Mouse (Mus musculus) liver, adult 2 months (tissue): ENCODE measurements at regions not wholly inside any gene's neighbourhood (a gene's known extent, or its start where the extent isn't known, plus 50 kb on each side); places are given as distances from the start of the nearest gene placed in this dataset.

Experiments
- DNase-seq: peaks from one replicate; pipeline ENCODE4 v3.0.0-alpha.2; 2011; ENCODE audit warnings: low read depth, low spot score; ENCODE audit errors: extremely low read depth
- H3K27ac ChIP-seq: fragments of 200-500 bp; replicated peaks from 2 replicates; pipeline ENCODE4 v1.5.1; 2012; ENCODE audit warnings: low read depth, mild to moderate bottlenecking, control low read depth, inconsistent platforms, low read length; ENCODE audit not compliant: insufficient read depth
- H3K27me3 ChIP-seq: fragments of 200-500 bp; 2 replicates; pipeline ENCODE4 v1.6.1; 2012; ENCODE audit warnings: mild to moderate bottlenecking, moderate library complexity, low read length, inconsistent platforms; ENCODE audit not compliant: control insufficient read depth, insufficient read depth
- H3K36me3 ChIP-seq: fragments of 200-500 bp; 2 replicates; pipeline ENCODE4 v1.6.1; 2012; ENCODE audit warnings: low read length, inconsistent platforms; ENCODE audit not compliant: control insufficient read depth, insufficient read depth
- H3K4me1 ChIP-seq: fragments of 200-500 bp; 2 replicates; pipeline ENCODE4 v1.6.1; 2011; ENCODE audit warnings: low read length; ENCODE audit not compliant: control insufficient read depth, insufficient read depth
- H3K4me3 ChIP-seq: fragments of 200-500 bp; 2 replicates; pipeline ENCODE4 v1.5.1; 2011; ENCODE audit warnings: low read depth, mild to moderate bottlenecking, control low read depth, low read length, moderate library complexity; ENCODE audit not compliant: insufficient read depth
- H3K79me2 ChIP-seq: fragments of 200-500 bp; 2 replicates; pipeline ENCODE4 v1.6.1; 2012; ENCODE audit warnings: inconsistent platforms, mild to moderate bottlenecking, low read length, moderate library complexity; ENCODE audit not compliant: control insufficient read depth, insufficient read depth
- H3K9ac ChIP-seq: fragments of 200-500 bp; 2 replicates; pipeline ENCODE4 v1.6.1; 2012; ENCODE audit warnings: low read depth, mild to moderate bottlenecking, control low read depth, inconsistent platforms, low read length
- CTCF ChIP-seq: fragments of 200-500 bp; IDR thresholded peaks from 2 replicates; pipeline ENCODE4 v1.5.1; 2011; ENCODE audit warnings: low read depth, low read length, control low read depth
- POLR2A ChIP-seq: fragments of 200-500 bp; IDR thresholded peaks from 2 replicates; pipeline ENCODE4 v1.6.1; 2011; ENCODE audit warnings: low read length, control low read depth; ENCODE audit not compliant: insufficient read depth; ENCODE audit errors: extremely low read depth
- WGBS: fragments of 180-500 bp; shearing (Covaris S2); methylation state at CpG from one replicate; pipeline ENCODE4 v1.1.7; 2018; 5-methylcytosine and 5-hydroxymethylcytosine counted together

GRCm38 (mm10) chr5:119273203-119273602, 397.3 kb upstream of the Tbx3 start:
- peak; percentile 68 for DNase-seq
- WGBS: 42% methylated on average over 7 of the region's 7 CpGs
- H3K4me3 ChIP-seq: no peak overlapping the region
- no peaks in the 10 kb centered on the region for H3K79me2 ChIP-seq
- no peak overlapping the region for H3K27ac ChIP-seq
- no peak overlapping the region for H3K9ac ChIP-seq
- H3K4me1 ChIP-seq: no peaks in the 10 kb centered on the region
- H3K27me3 ChIP-seq: no peaks in the 10 kb centered on the region
- H3K36me3 ChIP-seq: no peaks in the 10 kb centered on the region
- TF ChIP-seq CTCF: no peak
- TF ChIP-seq POLR2A: no peak

GRCm38 (mm10) chr5:119273615-119274014, 396.9 kb upstream of the Tbx3 start:
- no peak for DNase-seq
- Histone ChIP-seq H3K79me2 (no peaks in the 10 kb centered on the region), H3K4me1 (no peaks in the 10 kb centered on the region), H3K27me3 (no peaks in the 10 kb centered on the region), H3K27ac (no peak overlapping the region), H3K4me3 (no peak overlapping the region), H3K9ac (no peak overlapping the region), H3K36me3 (no peaks in the 10 kb centered on the region)
- WGBS: 84% methylated on average over 3 of the region's 3 CpGs
- TF ChIP-seq POLR2A: no peak
- TF ChIP-seq CTCF: no peak

DNA sequence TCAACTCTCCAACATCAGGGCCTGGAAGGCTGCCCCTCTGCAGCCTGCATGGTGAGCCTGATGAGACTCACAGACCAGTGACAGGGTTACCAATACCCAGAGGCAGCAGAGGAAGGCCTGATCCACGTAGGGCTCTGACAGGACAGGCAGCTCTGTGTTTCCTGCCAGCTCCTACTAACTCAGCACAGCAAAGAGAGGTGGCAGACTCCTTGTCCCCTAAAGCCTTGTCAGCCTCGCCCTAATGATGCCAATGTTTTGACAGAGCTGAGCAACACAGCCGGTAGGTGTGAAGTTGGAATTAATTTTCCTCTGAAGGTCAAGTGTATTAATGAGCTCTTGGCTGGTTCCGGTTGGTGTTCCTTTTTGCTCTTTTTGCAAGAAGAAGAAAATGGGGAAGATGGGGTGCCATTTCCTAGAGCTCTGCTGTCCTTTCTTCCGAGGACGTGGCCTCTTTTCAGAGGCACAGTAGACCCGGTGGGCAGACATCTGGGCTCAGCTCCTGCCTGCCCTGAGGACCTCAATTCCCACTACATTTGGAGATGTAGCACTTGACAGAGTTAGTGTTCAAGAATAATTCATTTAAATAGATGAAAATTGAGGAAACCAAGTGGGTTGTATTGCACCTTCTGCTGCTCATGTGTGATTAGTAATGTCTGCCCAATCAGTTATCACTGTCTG, 395.5 kb upstream of the Tbx3 start:
- no peak overlapping the region for H3K9ac ChIP-seq
- no peak for TF ChIP-seq POLR2A
- TF ChIP-seq CTCF: no peak
- no peak overlapping the region for H3K4me3 ChIP-seq
- H3K27me3 ChIP-seq: no peaks in the 10 kb centered on the region
- H3K4me1 ChIP-seq: no peaks in the 10 kb centered on the region
- H3K27ac ChIP-seq: no peak overlapping the region
- H3K36me3 ChIP-seq: no peaks in the 10 kb centered on the region
- WGBS: 88% methylated on average over 7 of the region's 7 CpGs
- no peak for DNase-seq
- H3K79me2 ChIP-seq: no peaks in the 10 kb centered on the region

DNA sequence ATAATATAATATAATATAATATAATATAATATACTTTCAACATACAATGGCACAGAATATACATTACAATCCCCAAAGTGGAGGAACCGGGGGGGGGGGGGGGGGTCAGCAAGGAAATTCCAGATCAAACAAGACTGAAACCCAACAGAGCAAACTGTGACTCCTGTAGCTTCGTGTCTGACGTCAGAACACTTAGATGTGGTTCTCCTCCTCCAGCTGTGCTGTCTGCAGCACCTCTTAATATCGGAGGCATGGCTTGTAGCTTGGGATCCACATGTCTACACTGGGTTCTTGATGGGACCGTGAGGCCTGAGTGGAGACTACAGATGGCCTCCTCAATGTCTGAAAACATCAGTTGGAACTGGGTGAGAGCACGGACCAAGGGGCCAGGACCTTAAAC, 390.3 kb upstream of the Tbx3 start:
- Histone ChIP-seq H3K4me3 (no peak overlapping the region), H3K27ac (no peak overlapping the region), H3K9ac (no peak overlapping the region), H3K36me3 (no peaks in the 10 kb centered on the region), H3K27me3 (no peaks in the 10 kb centered on the region), H3K4me1 (no peaks in the 10 kb centered on the region), H3K79me2 (no peaks in the 10 kb centered on the region)
- DNase-seq: no peak
- TF ChIP-seq CTCF (no peak), POLR2A (no peak)
- 92% methylated on average over 6 of the region's 6 CpGs for WGBS

DNA sequence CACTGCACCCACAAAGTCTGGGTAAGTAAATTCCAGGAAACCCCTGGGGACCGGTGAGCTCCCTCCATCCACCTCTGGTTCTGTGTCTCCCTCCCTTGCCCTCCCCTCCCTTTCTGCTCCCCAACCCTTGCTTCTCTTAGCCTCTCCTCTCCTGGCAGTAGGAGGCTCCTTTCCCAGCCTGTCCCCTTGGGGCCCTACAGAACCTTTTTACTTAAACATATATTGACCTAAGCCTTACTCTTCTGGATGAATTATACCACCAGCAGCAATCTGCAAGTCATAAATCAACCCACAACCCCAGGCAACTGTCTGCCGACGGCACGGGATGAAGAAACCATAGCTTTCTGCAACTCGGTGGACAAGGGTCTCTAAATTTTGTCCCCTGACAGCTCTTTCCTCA, 380.7 kb upstream of the Tbx3 start:
- Histone ChIP-seq H3K4me1 (peaks cover 7% of the 10 kb centered on the region), H3K79me2 (no peaks in the 10 kb centered on the region), H3K4me3 (no peak overlapping the region), H3K27ac (no peak overlapping the region), H3K36me3 (no peaks in the 10 kb centered on the region), H3K9ac (no peak overlapping the region), H3K27me3 (no peaks in the 10 kb centered on the region)
- WGBS: 84% methylated on average over 5 of the region's 5 CpGs
- TF ChIP-seq POLR2A (no peak), CTCF (no peak)
- DNase-seq: no peak

DNA sequence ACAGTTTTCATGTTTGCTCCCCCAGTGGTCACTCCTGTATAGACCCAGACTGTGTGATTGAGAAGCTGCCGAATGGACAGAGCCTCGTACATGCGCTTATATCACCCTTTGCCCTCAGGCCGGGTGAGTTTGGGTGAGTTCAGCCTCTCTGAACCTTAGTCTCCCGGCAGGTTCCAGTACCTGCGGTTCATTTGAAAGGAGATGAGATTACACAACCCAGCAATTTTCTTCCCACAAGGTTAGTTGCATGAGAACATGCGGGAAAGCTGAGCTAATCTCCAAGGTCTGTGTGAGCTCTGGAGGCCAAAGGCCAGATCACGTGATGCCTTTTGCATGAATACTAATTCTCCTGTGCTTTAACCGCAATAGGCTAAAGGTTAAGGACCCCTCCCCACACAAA, 378.1 kb upstream of the Tbx3 start:
- Histone ChIP-seq H3K9ac (no peak overlapping the region), H3K79me2 (no peaks in the 10 kb centered on the region), H3K36me3 (no peaks in the 10 kb centered on the region), H3K27ac (0 out of 2 replicates have a peak overlapping the region, but pooled peaks have one; percentile 27), H3K27me3 (no peaks in the 10 kb centered on the region), H3K4me1 (peaks cover 7% of the 10 kb centered on the region), H3K4me3 (no peak overlapping the region)
- TF ChIP-seq CTCF: no peak
- TF ChIP-seq POLR2A: no peak
- peak; percentile 88 for DNase-seq
- WGBS: 18% methylated on average over 9 of the region's 9 CpGs
